Mouse (Mus musculus): ENCODE results near the gene Nudt2. TPM values are rescaled to one million over a fixed set of nuclear protein-coding genes. Genes with fewer than 3 reads are reported as not detected.

Gene Nudt2
- polyA plus RNA-seq, 2 experiments, result 32.6 to 52.8 TPM

DNA sequence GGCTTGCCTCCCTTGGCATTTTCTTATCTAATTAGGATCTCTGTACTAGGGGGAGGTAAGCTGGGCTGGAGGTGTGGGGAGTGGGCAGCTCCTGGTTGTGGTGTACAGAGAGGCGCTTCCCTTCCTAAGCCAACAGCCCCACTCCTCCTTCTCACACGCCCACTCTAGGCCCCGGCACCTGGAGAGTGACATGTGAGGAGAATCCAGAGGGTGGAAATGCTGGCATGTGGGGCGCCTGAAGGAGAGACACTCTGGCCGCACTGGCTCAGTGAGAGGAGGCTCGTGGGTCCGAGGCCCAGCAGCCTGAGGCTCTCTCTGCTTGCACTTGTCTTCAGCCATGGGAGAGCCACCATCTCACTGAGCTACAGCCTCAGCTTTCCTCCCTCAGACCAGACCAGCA lies 53.4 kb downstream of the Nudt2 start:
- peaks cover 1% of the 10 kb centered on the region; the same call in 1 of the 2 replicates for H3K4me1 ChIP-seq (ENCODE audit: control insufficient read depth, insufficient read depth, low read length)
- TF ChIP-seq POLR2A (IDR thresholded peaks at IDR 0.05; ENCODE audit: borderline replicate concordance, extremely low read depth, insufficient read depth, insufficient read length), result no peak
- WGBS, result 67% methylated on average over 7 of the region's 7 CpGs
- H3K27ac ChIP-seq (replicated peaks; ENCODE audit: low read depth, low read length), result no peak overlapping the region
- no peak overlapping the region for H3K4me3 ChIP-seq (replicated peaks; ENCODE audit: low read length)
- no peak overlapping the region for H3K9ac ChIP-seq (ENCODE audit: low read depth, low read length, severe bottlenecking)
- DNase-seq (ENCODE audit: low spot score), result no peak
- H3K27me3 ChIP-seq (ENCODE audit: control insufficient read depth, insufficient read depth, low read length), result 0 out of 2 replicates have a peak, but pooled peaks cover 4% of the 10 kb centered on the region
- no peak for ATAC-seq (ENCODE audit: low FRiP score, low read depth)
- H3K4me2 ChIP-seq (replicated peaks; ENCODE audit: low read depth, low read length, severe bottlenecking), result no peak overlapping the region
- H3K9me3 ChIP-seq (ENCODE audit: control insufficient read depth, low read length), result no peaks in the 10 kb centered on the region
- H3K36me3 ChIP-seq (ENCODE audit: control insufficient read depth, insufficient read depth, low read length), result no peaks in the 10 kb centered on the region

DNA sequence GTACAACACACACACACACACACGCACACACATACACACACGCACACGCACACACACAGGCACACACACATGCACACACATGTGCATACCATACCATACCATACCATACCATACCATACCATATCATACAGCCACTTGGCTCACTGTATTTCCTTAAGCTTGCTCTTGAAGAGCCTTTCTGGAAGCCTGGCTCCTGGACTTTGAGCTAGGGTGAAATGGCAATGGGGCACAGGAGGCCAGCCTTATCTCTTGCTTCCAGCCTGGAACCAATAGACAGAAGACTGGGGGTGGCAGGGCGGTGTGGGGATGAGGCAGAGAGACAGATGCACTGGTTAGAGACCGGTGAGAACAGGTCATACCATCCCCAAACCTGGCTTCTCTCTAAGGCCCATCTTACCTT lies 54.2 kb downstream of the Nudt2 start:
- H3K4me3 ChIP-seq (replicated peaks; ENCODE audit: low read length), result no peak overlapping the region
- no peak overlapping the region for H3K4me2 ChIP-seq (replicated peaks; ENCODE audit: low read depth, low read length, severe bottlenecking)
- ATAC-seq (ENCODE audit: low FRiP score, low read depth), result no peak
- H3K9me3 ChIP-seq (ENCODE audit: control insufficient read depth, low read length), result no peaks in the 10 kb centered on the region
- no peak for TF ChIP-seq POLR2A (IDR thresholded peaks at IDR 0.05; ENCODE audit: borderline replicate concordance, extremely low read depth, insufficient read depth, insufficient read length)
- H3K9ac ChIP-seq (ENCODE audit: low read depth, low read length, severe bottlenecking), result no peak overlapping the region
- 91% methylated on average over 5 of the region's 5 CpGs for WGBS
- no peaks in the 10 kb centered on the region for H3K36me3 ChIP-seq (ENCODE audit: control insufficient read depth, insufficient read depth, low read length)
- no peak overlapping the region for H3K27ac ChIP-seq (replicated peaks; ENCODE audit: low read depth, low read length)
- DNase-seq (ENCODE audit: low spot score), result no peak
- H3K4me1 ChIP-seq (ENCODE audit: control insufficient read depth, insufficient read depth, low read length), result no peaks in the 10 kb centered on the region
- 0 out of 2 replicates have a peak, but pooled peaks cover 4% of the 10 kb centered on the region for H3K27me3 ChIP-seq (ENCODE audit: control insufficient read depth, insufficient read depth, low read length)

DNA sequence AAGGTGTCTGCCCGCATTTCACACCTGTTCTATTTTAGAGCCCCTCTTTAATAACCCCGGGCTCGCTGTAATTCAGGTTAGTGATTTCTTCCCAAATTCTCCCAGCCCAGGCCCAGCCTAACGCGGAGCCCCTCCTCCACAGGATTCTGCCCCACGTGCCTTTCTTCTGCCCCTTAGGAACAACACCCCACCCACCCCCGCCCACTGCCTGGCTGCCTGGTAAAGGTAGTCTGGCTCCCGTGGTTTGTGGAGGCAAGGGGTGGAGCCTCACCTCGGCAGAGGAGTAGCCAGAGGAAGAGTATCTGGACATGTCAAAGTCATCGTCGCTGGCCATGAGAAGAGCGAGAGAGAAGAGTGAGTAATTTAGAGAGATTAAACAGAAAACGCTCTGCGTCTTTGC lies 55.7 kb downstream of the Nudt2 start:
- WGBS, result 32% methylated on average over 14 of the region's 14 CpGs
- Histone ChIP-seq H3K27ac (replicated peaks; ENCODE audit: low read depth, low read length) (no peak overlapping the region), H3K4me3 (replicated peaks; ENCODE audit: low read length) (no peak overlapping the region), H3K36me3 (ENCODE audit: control insufficient read depth, insufficient read depth, low read length) (no peaks in the 10 kb centered on the region), H3K9me3 (ENCODE audit: control insufficient read depth, low read length) (no peaks in the 10 kb centered on the region), H3K27me3 (ENCODE audit: control insufficient read depth, insufficient read depth, low read length) (0 out of 2 replicates have a peak, but pooled peaks cover 4% of the 10 kb centered on the region), H3K4me1 (ENCODE audit: control insufficient read depth, insufficient read depth, low read length) (no peaks in the 10 kb centered on the region), H3K9ac (ENCODE audit: low read depth, low read length, severe bottlenecking) (no peak overlapping the region), H3K4me2 (replicated peaks; ENCODE audit: low read depth, low read length, severe bottlenecking) (no peak overlapping the region)
- no peak for DNase-seq (ENCODE audit: low spot score)
- no peak for ATAC-seq (ENCODE audit: low FRiP score, low read depth)
- no peak for TF ChIP-seq POLR2A (IDR thresholded peaks at IDR 0.05; ENCODE audit: borderline replicate concordance, extremely low read depth, insufficient read depth, insufficient read length)

DNA sequence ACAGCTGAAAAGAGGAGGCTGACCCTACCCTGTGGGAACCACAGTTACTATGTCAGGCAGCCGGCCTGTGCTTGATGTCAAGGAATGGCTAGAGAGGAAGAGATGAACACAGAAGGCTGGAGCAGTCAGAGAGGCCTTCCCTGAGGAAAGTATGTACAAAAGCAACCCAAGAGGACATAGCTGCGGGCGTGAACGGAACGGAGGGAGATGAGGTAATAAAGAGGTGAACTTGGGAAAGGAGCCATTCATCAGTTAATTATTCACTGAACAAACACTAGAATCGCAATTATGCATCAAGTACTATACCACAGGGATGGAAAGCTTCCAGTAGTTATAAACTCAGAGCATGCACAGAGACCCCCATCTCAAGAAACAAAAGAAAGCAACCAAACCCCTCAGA lies 57.2 kb downstream of the Nudt2 start:
- Histone ChIP-seq H3K9ac (ENCODE audit: low read depth, low read length, severe bottlenecking) (no peak overlapping the region), H3K36me3 (ENCODE audit: control insufficient read depth, insufficient read depth, low read length) (no peaks in the 10 kb centered on the region), H3K9me3 (ENCODE audit: control insufficient read depth, low read length) (no peaks in the 10 kb centered on the region), H3K4me1 (ENCODE audit: control insufficient read depth, insufficient read depth, low read length) (no peaks in the 10 kb centered on the region), H3K4me3 (replicated peaks; ENCODE audit: low read length) (no peak overlapping the region), H3K27ac (replicated peaks; ENCODE audit: low read depth, low read length) (no peak overlapping the region), H3K27me3 (ENCODE audit: control insufficient read depth, insufficient read depth, low read length) (0 out of 2 replicates have a peak, but pooled peaks cover 14% of the 10 kb centered on the region), H3K4me2 (replicated peaks; ENCODE audit: low read depth, low read length, severe bottlenecking) (no peak overlapping the region)
- no peak for TF ChIP-seq POLR2A (IDR thresholded peaks at IDR 0.05; ENCODE audit: borderline replicate concordance, extremely low read depth, insufficient read depth, insufficient read length)
- WGBS, result 90% methylated on average over 6 of the region's 6 CpGs
- DNase-seq (ENCODE audit: low spot score) (no peak), ATAC-seq (ENCODE audit: low FRiP score, low read depth) (no peak)

DNA sequence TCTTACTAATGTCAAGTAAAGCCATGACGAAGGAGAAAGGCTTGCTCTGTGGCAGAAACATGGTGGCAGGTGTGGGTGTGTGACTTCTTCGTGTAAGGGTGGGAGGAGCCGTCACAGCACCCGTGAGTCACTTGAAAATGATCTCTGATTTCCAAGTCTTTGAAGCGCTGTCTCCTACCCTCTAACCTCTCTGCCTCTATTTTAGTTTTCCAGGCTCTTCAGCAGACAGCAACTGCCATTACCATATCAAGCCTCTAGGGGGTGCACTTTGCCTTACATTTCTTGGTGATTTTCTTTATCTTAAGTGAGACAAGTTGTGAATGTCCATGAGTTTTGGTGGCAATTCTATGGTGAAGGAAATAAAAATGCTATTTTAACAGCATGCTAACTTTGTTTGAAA lies 57.8 kb downstream of the Nudt2 start:
- 39% methylated on average over 5 of the region's 5 CpGs for WGBS
- H3K27me3 ChIP-seq (ENCODE audit: control insufficient read depth, insufficient read depth, low read length), result 0 out of 2 replicates have a peak, but pooled peaks cover 15% of the 10 kb centered on the region
- DNase-seq (ENCODE audit: low spot score), result no peak

DNA sequence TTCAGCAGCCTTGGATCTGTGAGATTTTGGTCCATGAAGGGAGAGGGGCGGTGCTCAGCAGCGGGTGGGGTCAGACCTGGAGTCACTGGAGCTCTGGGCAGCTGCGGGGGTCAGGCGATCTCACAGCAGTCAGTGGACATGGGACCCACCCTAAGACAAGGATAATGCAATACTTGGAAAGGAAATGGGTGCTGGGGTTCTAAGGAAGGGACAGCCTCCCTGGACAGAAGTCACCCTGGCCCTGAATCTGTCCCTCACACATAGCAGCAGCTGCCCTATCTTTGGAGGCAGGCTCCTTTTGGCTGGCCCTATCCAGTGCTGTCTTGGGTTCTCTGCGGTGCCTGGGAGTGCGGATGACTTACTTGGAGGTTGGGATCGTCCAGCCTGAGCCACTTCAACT lies 58.9 kb downstream of the Nudt2 start:
- Histone ChIP-seq H3K4me1 (ENCODE audit: control insufficient read depth, insufficient read depth, low read length) (no peaks in the 10 kb centered on the region), H3K27me3 (ENCODE audit: control insufficient read depth, insufficient read depth, low read length) (peaks cover 15% of the 10 kb centered on the region; the same call in 1 of the 2 replicates), H3K9ac (ENCODE audit: low read depth, low read length, severe bottlenecking) (no peak overlapping the region), H3K4me3 (replicated peaks; ENCODE audit: low read length) (no peak overlapping the region), H3K4me2 (replicated peaks; ENCODE audit: low read depth, low read length, severe bottlenecking) (no peak overlapping the region), H3K27ac (replicated peaks; ENCODE audit: low read depth, low read length) (no peak overlapping the region), H3K36me3 (ENCODE audit: control insufficient read depth, insufficient read depth, low read length) (no peaks in the 10 kb centered on the region), H3K9me3 (ENCODE audit: control insufficient read depth, low read length) (no peaks in the 10 kb centered on the region)
- WGBS, result 76% methylated on average over 7 of the region's 7 CpGs
- ATAC-seq (ENCODE audit: low FRiP score, low read depth) (no peak), DNase-seq (ENCODE audit: low spot score) (no peak)
- TF ChIP-seq POLR2A (IDR thresholded peaks at IDR 0.05; ENCODE audit: borderline replicate concordance, extremely low read depth, insufficient read depth, insufficient read length), result no peak

More for the DNA sequence above, 57.8 kb downstream of the Nudt2 start:
- Histone ChIP-seq H3K27ac (replicated peaks; ENCODE audit: low read depth, low read length) (no peak overlapping the region), H3K4me2 (replicated peaks; ENCODE audit: low read depth, low read length, severe bottlenecking) (no peak overlapping the region), H3K4me1 (ENCODE audit: control insufficient read depth, insufficient read depth, low read length) (no peaks in the 10 kb centered on the region), H3K4me3 (replicated peaks; ENCODE audit: low read length) (no peak overlapping the region), H3K9ac (ENCODE audit: low read depth, low read length, severe bottlenecking) (no peak overlapping the region), H3K9me3 (ENCODE audit: control insufficient read depth, low read length) (no peaks in the 10 kb centered on the region), H3K36me3 (ENCODE audit: control insufficient read depth, insufficient read depth, low read length) (no peaks in the 10 kb centered on the region)
- no peak for ATAC-seq (ENCODE audit: low FRiP score, low read depth)
- no peak for TF ChIP-seq POLR2A (IDR thresholded peaks at IDR 0.05; ENCODE audit: borderline replicate concordance, extremely low read depth, insufficient read depth, insufficient read length)

All from limb, embryonic 14.5 days (tissue).